Mouse (Mus musculus) thymus, adult 2 months (tissue): ENCODE measurements around the gene Mpz.

Source experiments
- CTCF ChIP-seq: fragments of 200-500 bp; IDR thresholded peaks from 2 replicates; pipeline ENCODE4 v1.5.1; 2012; ENCODE audit warnings: mild to moderate bottlenecking, control low read depth, low read length, moderate library complexity, borderline replicate concordance; ENCODE audit not compliant: control insufficient read depth, poor library complexity, insufficient read depth; ENCODE audit errors: extremely low read depth
- POLR2A ChIP-seq: fragments of 200-500 bp; IDR thresholded peaks from 2 replicates; pipeline ENCODE4 v1.6.1; 2012; ENCODE audit warnings: mild to moderate bottlenecking, low read length, control low read depth, moderate library complexity; ENCODE audit not compliant: control insufficient read depth, poor library complexity, insufficient read depth; ENCODE audit errors: extremely low read depth

DNA sequence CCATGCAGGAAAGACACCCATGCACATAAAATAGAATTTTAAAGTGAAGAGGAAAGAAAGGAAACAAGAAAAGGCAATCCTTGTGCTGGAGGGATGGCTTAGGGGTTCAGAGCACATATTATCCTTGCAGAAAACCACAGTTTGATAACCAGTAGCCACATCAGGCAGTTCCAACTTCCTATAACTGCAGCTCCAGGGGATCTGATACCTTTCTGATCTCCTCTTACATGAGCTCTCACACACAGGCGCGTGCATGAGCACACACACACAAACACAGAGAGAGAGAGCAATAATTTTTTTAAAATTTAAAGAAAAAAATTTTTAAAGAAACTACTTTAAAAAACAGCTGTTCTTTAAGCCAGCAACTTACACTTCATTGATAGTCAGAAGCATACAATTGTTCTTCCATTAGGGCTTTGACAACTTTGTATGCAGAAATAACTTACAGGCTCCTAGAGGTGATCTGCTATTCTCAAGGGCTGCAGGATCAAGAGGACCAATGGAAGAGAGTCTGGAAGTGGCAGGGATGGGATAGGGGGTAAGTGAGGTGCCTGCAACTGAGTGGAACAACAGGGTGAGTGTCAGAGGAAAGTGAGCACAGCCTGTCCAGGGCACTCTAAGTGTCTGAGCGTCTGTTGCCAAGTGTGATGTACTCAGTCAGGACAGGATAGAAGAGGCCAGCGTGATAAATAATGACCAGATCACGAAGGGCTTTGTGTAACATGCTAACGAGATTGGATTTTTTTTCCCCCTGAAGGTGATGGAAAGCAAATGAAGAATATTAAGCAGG lies 55.4 kb downstream of the Mpz start:
- no peak for TF ChIP-seq CTCF
- TF ChIP-seq POLR2A: no peak
